Mouse (Mus musculus): ENCODE results near the gene Col25a1. TPM values are rescaled to one million over a fixed set of nuclear protein-coding genes. Genes with fewer than 3 reads are reported as not detected.

The Col25a1 gene
- polyA plus RNA-seq, 1 experiment = not detected

GRCm38 (mm10) chr3:130508330-130508729 lies 377.0 kb downstream of the Col25a1 start:
- WGBS = 93% methylated on average over 2 of the region's 2 CpGs
- no peak overlapping the region for H3K4me3 ChIP-seq (ENCODE audit: insufficient read depth, low read depth, low read length)
- H3K4me1 ChIP-seq (ENCODE audit: control insufficient read depth, insufficient read depth, low read length) = no peaks in the 10 kb centered on the region
- TF ChIP-seq POLR2A (IDR thresholded peaks at IDR 0.05; ENCODE audit: insufficient read depth, low read depth, low read length) (no peak), CTCF (IDR thresholded peaks at IDR 0.05; ENCODE audit: insufficient read depth, low read depth, low read length) (no peak)
- no peak overlapping the region for H3K27ac ChIP-seq (ENCODE audit: insufficient read depth, low read depth, low read length)

GRCm38 (mm10) chr3:130518457-130518879 lies 387.2 kb downstream of the Col25a1 start:
- Histone ChIP-seq H3K4me3 (ENCODE audit: insufficient read depth, low read depth, low read length) (no peak overlapping the region), H3K4me1 (ENCODE audit: control insufficient read depth, insufficient read depth, low read length) (no peaks in the 10 kb centered on the region), H3K27ac (ENCODE audit: insufficient read depth, low read depth, low read length) (no peak overlapping the region)
- WGBS = 41% methylated on average over 9 of the region's 9 CpGs
- TF ChIP-seq POLR2A (IDR thresholded peaks at IDR 0.05; ENCODE audit: insufficient read depth, low read depth, low read length) (no peak), CTCF (IDR thresholded peaks at IDR 0.05; ENCODE audit: insufficient read depth, low read depth, low read length) (no peak)

GRCm38 (mm10) chr3:130521834-130522476 lies 390.7 kb downstream of the Col25a1 start:
- Histone ChIP-seq H3K4me1 (ENCODE audit: control insufficient read depth, insufficient read depth, low read length) (no peaks in the 10 kb centered on the region), H3K4me3 (ENCODE audit: insufficient read depth, low read depth, low read length) (no peak overlapping the region), H3K27ac (ENCODE audit: insufficient read depth, low read depth, low read length) (no peak overlapping the region)
- TF ChIP-seq CTCF (IDR thresholded peaks at IDR 0.05; ENCODE audit: insufficient read depth, low read depth, low read length) (no peak), POLR2A (IDR thresholded peaks at IDR 0.05; ENCODE audit: insufficient read depth, low read depth, low read length) (no peak)
- 91% methylated on average over 9 of the region's 9 CpGs for WGBS

- TF ChIP-seq POLR2A (IDR thresholded peaks at IDR 0.05; ENCODE audit: insufficient read depth, low read depth, low read length) (no peak), CTCF (IDR thresholded peaks at IDR 0.05; ENCODE audit: insufficient read depth, low read depth, low read length) (no peak)
Measured at GRCm38 (mm10) chr3:130523019-130523418, 391.7 kb downstream of the Col25a1 start.

GRCm38 (mm10) chr3:130524367-130525137 lies 393.3 kb downstream of the Col25a1 start:
- 82% methylated on average over 16 of the region's 16 CpGs for WGBS
- no peak overlapping the region for H3K27ac ChIP-seq (ENCODE audit: insufficient read depth, low read depth, low read length)

More at GRCm38 (mm10) chr3:130523019-130523418, 391.7 kb downstream of the Col25a1 start:
- 92% methylated on average over 7 of the region's 7 CpGs for WGBS
- Histone ChIP-seq H3K4me1 (ENCODE audit: control insufficient read depth, insufficient read depth, low read length) (no peaks in the 10 kb centered on the region), H3K27ac (ENCODE audit: insufficient read depth, low read depth, low read length) (no peak overlapping the region), H3K4me3 (ENCODE audit: insufficient read depth, low read depth, low read length) (no peak overlapping the region)

GRCm38 (mm10) chr3:130535021-130535420 lies 403.7 kb downstream of the Col25a1 start:
- TF ChIP-seq CTCF (IDR thresholded peaks at IDR 0.05; ENCODE audit: insufficient read depth, low read depth, low read length) = no peak
- no peak for TF ChIP-seq POLR2A (IDR thresholded peaks at IDR 0.05; ENCODE audit: insufficient read depth, low read depth, low read length)
- H3K27ac ChIP-seq (ENCODE audit: insufficient read depth, low read depth, low read length) = no peak overlapping the region
- 90% methylated on average over 9 of the region's 9 CpGs for WGBS
- no peak overlapping the region for H3K4me3 ChIP-seq (ENCODE audit: insufficient read depth, low read depth, low read length)
- no peaks in the 10 kb centered on the region for H3K4me1 ChIP-seq (ENCODE audit: control insufficient read depth, insufficient read depth, low read length)

More at GRCm38 (mm10) chr3:130524367-130525137, 393.3 kb downstream of the Col25a1 start:
- Histone ChIP-seq H3K4me3 (ENCODE audit: insufficient read depth, low read depth, low read length) (no peak overlapping the region), H3K4me1 (ENCODE audit: control insufficient read depth, insufficient read depth, low read length) (no peaks in the 10 kb centered on the region)
- no peak for TF ChIP-seq CTCF (IDR thresholded peaks at IDR 0.05; ENCODE audit: insufficient read depth, low read depth, low read length)
- TF ChIP-seq POLR2A (IDR thresholded peaks at IDR 0.05; ENCODE audit: insufficient read depth, low read depth, low read length) = no peak

- TF ChIP-seq CTCF (IDR thresholded peaks at IDR 0.05; ENCODE audit: insufficient read depth, low read depth, low read length) (no peak), POLR2A (IDR thresholded peaks at IDR 0.05; ENCODE audit: insufficient read depth, low read depth, low read length) (no peak)
- H3K27ac ChIP-seq (ENCODE audit: insufficient read depth, low read depth, low read length) = no peak overlapping the region
- H3K4me3 ChIP-seq (ENCODE audit: insufficient read depth, low read depth, low read length) = no peak overlapping the region
- H3K4me1 ChIP-seq (ENCODE audit: control insufficient read depth, insufficient read depth, low read length) = no peaks in the 10 kb centered on the region
- 55% methylated on average over 1 of the region's 1 CpGs for WGBS
Measured at GRCm38 (mm10) chr3:130541541-130541940, 410.2 kb downstream of the Col25a1 start.

- H3K27ac ChIP-seq (ENCODE audit: insufficient read depth, low read depth, low read length) = no peak overlapping the region
- TF ChIP-seq POLR2A (IDR thresholded peaks at IDR 0.05; ENCODE audit: insufficient read depth, low read depth, low read length) (no peak), CTCF (IDR thresholded peaks at IDR 0.05; ENCODE audit: insufficient read depth, low read depth, low read length) (no peak)
- H3K4me1 ChIP-seq (ENCODE audit: control insufficient read depth, insufficient read depth, low read length) = no peaks in the 10 kb centered on the region
- WGBS = 63% methylated on average over 3 of the region's 3 CpGs
- no peak overlapping the region for H3K4me3 ChIP-seq (ENCODE audit: insufficient read depth, low read depth, low read length)
Measured at GRCm38 (mm10) chr3:130545995-130546394, 414.7 kb downstream of the Col25a1 start.

GRCm38 (mm10) chr3:130549066-130549465 lies 417.8 kb downstream of the Col25a1 start:
- no peak for TF ChIP-seq CTCF (IDR thresholded peaks at IDR 0.05; ENCODE audit: insufficient read depth, low read depth, low read length)
- no peak for TF ChIP-seq POLR2A (IDR thresholded peaks at IDR 0.05; ENCODE audit: insufficient read depth, low read depth, low read length)
- Histone ChIP-seq H3K27ac (ENCODE audit: insufficient read depth, low read depth, low read length) (no peak overlapping the region), H3K4me1 (ENCODE audit: control insufficient read depth, insufficient read depth, low read length) (no peaks in the 10 kb centered on the region), H3K4me3 (ENCODE audit: insufficient read depth, low read depth, low read length) (no peak overlapping the region)
- WGBS = 84% methylated on average over 7 of the region's 7 CpGs

All from olfactory bulb, adult 2 months (tissue).